In genomic region chr10:41004753-41005152, GRCm38 (mm10) we compare ENCODE assay signal across 12 mouse cellular contexts.
DNase-seq lines count a peak whose midpoint lies in the region; ATAC-seq and TF ChIP-seq lines count a peak whose summit lies in the region.
"Had no signal": no experiment of that assay in that cellular context is flagged by ENCODE, and none has a peak within 500 bp of the region (broad histone marks: within the 10 kb centered on the region; RNA-seq: fewer than 3 reads in every experiment).

No protein-coding gene starts in this region.

- H3K4me2 ChIP-seq in hindbrain, embryonic 15.5 days, result no peak overlapping the region
- no peak overlapping the region for H3K4me2 ChIP-seq in hindbrain, embryonic 14.5 days (replicated peaks)
- no peak overlapping the region for H3K4me2 ChIP-seq in neural tube, embryonic 13.5 days
- H3K4me2 ChIP-seq: embryonic facial prominence, embryonic 15.5 days; heart, embryonic 11.5 days; limb, embryonic 13.5 days; lung, embryonic 15.5 days had no signal

- DNase-seq in cerebellum, adult 9-11 months, result peak; percentile 15
- DNase-seq in cerebellum, adult 18-20 months, result no peak
- no peak for DNase-seq in hindbrain, embryonic 14.5 days (ENCODE audit: low spot score)
- DNase-seq in neural tube, embryonic 10.5 days (ENCODE audit: extremely low spot score, low spot score), result no peak
- no peak for DNase-seq in thymus, adult 2 months
- DNase-seq in left cerebral cortex, postnatal 14 days (ENCODE audit: low spot score in 2 of 2), result no peak

- no peak overlapping the region for H3K27ac ChIP-seq in hindbrain, embryonic 15.5 days (replicated peaks)
- H3K27ac ChIP-seq in hindbrain, embryonic 14.5 days, result no peak overlapping the region
- no peak overlapping the region for H3K27ac ChIP-seq in neural tube, embryonic 13.5 days (replicated peaks)
- no peak overlapping the region for H3K27ac ChIP-seq in thymus, adult 2 months (ENCODE audit: control insufficient read depth, insufficient read depth, low read length)
- H3K27ac ChIP-seq: embryonic facial prominence, embryonic 15.5 days; limb, embryonic 13.5 days; lung, embryonic 15.5 days had no signal

- H3K9ac ChIP-seq in hindbrain, embryonic 15.5 days, result no peak overlapping the region
- H3K9ac ChIP-seq in hindbrain, embryonic 14.5 days, result no peak overlapping the region
- no peak overlapping the region for H3K9ac ChIP-seq in neural tube, embryonic 13.5 days
- H3K9ac ChIP-seq: embryonic facial prominence, embryonic 15.5 days; limb, embryonic 13.5 days; lung, embryonic 15.5 days had no signal

- WGBS in hindbrain, embryonic 15.5 days, result 59% methylated on average over 3 of the region's 3 CpGs
- 62% methylated on average over 3 of the region's 3 CpGs for WGBS in hindbrain, embryonic 14.5 days
- WGBS in neural tube, embryonic 13.5 days, result 65% methylated on average over 3 of the region's 3 CpGs
- WGBS in thymus, adult 2 months, result 60% methylated on average over 3 of the region's 3 CpGs

- no peak for TF ChIP-seq CTCF in thymus, adult 2 months (IDR thresholded peaks at IDR 0.05; ENCODE audit: borderline replicate concordance, control insufficient read depth, extremely low read depth, insufficient read depth, low read length, poor library complexity)

- TF ChIP-seq POLR2A in thymus, adult 2 months (IDR thresholded peaks at IDR 0.05; ENCODE audit: control insufficient read depth, extremely low read depth, insufficient read depth, low read length, poor library complexity), result no peak

- no peaks in the 10 kb centered on the region for H3K36me3 ChIP-seq in hindbrain, embryonic 15.5 days
- no peaks in the 10 kb centered on the region for H3K36me3 ChIP-seq in hindbrain, embryonic 14.5 days (replicated peaks; ENCODE audit: control insufficient read depth, insufficient read depth)
- H3K36me3 ChIP-seq in neural tube, embryonic 13.5 days, result no peaks in the 10 kb centered on the region
- no peaks in the 10 kb centered on the region for H3K36me3 ChIP-seq in thymus, adult 2 months (ENCODE audit: control insufficient read depth, insufficient read depth, low read length)
- H3K36me3 ChIP-seq: embryonic facial prominence, embryonic 15.5 days; limb, embryonic 13.5 days; lung, embryonic 15.5 days had no signal

- H3K27me3 ChIP-seq in hindbrain, embryonic 15.5 days, result no peaks in the 10 kb centered on the region
- no peaks in the 10 kb centered on the region for H3K27me3 ChIP-seq in hindbrain, embryonic 14.5 days (ENCODE audit: control insufficient read depth, insufficient read depth, low read length)
- H3K27me3 ChIP-seq in neural tube, embryonic 13.5 days, result no peaks in the 10 kb centered on the region
- no peaks in the 10 kb centered on the region for H3K27me3 ChIP-seq in thymus, adult 2 months (ENCODE audit: control insufficient read depth, insufficient read depth, low read length)
- H3K27me3 ChIP-seq: embryonic facial prominence, embryonic 15.5 days; limb, embryonic 13.5 days; lung, embryonic 15.5 days had no signal

- ATAC-seq in hindbrain, embryonic 15.5 days (ENCODE audit: low FRiP score, low read depth), result peak; percentile 47; the same call in 1 of the 2 replicates
- ATAC-seq in hindbrain, embryonic 14.5 days (ENCODE audit: low FRiP score), result no peak
- peak; percentile 79 for ATAC-seq in neural tube, embryonic 13.5 days (ENCODE audit: low read depth)

- H3K9me3 ChIP-seq in hindbrain, embryonic 15.5 days, result no peaks in the 10 kb centered on the region
- H3K9me3 ChIP-seq in hindbrain, embryonic 14.5 days (ENCODE audit: control insufficient read depth, low read length), result no peaks in the 10 kb centered on the region
- no peaks in the 10 kb centered on the region for H3K9me3 ChIP-seq in neural tube, embryonic 13.5 days
- H3K9me3 ChIP-seq: embryonic facial prominence, embryonic 15.5 days; limb, embryonic 13.5 days; lung, embryonic 15.5 days had no signal

- H3K4me3 ChIP-seq in hindbrain, embryonic 15.5 days, result no peak overlapping the region
- no peak overlapping the region for H3K4me3 ChIP-seq in hindbrain, embryonic 14.5 days (replicated peaks; ENCODE audit: low read length)
- H3K4me3 ChIP-seq in neural tube, embryonic 13.5 days, result no peak overlapping the region
- no peak overlapping the region for H3K4me3 ChIP-seq in thymus, adult 2 months (ENCODE audit: control insufficient read depth, insufficient read depth, low read length)
- H3K4me3 ChIP-seq: embryonic facial prominence, embryonic 15.5 days; limb, embryonic 13.5 days; lung, embryonic 15.5 days had no signal

- intact Hi-C loops in left cerebral cortex, postnatal 14 days (cut with DNase I), result loop anchor here (5.0 to 10.0 kb wide), 4 partner anchors 268 to 680 kb away; no protein-coding TSS in a partner anchor

- no peaks in the 10 kb centered on the region for H3K4me1 ChIP-seq in hindbrain, embryonic 15.5 days (replicated peaks)
- H3K4me1 ChIP-seq in hindbrain, embryonic 14.5 days (replicated peaks; ENCODE audit: control insufficient read depth, insufficient read depth, low read length), result no peaks in the 10 kb centered on the region
- H3K4me1 ChIP-seq in neural tube, embryonic 13.5 days (replicated peaks), result no peaks in the 10 kb centered on the region
- H3K4me1 ChIP-seq in thymus, adult 2 months (replicated peaks; ENCODE audit: control insufficient read depth, insufficient read depth, low read length), result no peaks in the 10 kb centered on the region
- H3K4me1 ChIP-seq: embryonic facial prominence, embryonic 15.5 days; limb, embryonic 13.5 days; lung, embryonic 15.5 days had no signal
